Comparison of ENCODE assay signal across 8 mouse cellular contexts in the genomic region with DNA sequence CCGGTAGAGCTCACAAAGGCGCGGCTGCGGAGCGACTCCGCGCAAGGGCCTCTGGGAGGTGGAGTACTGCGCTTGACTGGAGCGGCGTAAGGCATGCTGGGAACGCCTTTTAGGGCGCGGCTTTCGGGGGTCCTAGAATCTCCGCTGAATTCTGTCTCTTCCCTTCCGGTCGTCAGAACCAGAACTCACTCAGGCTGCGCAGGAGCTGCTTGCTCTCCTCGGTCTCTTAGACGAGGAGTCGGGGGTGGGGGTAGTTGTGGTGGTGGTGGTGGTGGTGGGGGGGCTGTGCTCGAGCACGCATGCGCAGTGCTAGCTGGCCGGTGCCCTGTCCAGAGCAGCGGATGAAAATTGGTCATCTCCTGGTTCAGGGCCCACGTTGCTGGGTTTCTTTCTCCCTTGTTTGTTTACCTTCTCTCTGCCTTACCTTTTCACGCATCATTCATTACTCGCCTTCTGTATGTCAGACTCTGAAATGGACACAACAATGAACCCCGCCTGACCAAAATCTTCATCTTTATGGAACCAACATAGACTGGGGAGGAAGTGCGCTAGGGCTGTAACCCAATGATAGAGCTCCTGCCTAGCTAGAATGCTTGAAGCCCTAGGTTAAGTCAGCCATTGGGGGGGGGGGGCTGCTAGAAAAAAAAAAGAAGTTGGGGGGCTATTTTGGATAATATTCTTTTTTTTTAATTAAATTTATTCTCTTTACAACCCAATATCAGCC. TPM values are rescaled to one million over a fixed set of nuclear protein-coding genes. Genes with fewer than 3 reads are reported as not detected.
DNase-seq lines count a peak whose midpoint lies in the region; ATAC-seq lines count a peak whose summit lies in the region.

A gene (minus strand): TSS at position 53 of the 724 bp plus-strand sequence.

- peaks cover 2% of the 10 kb centered on the region; the same call in 1 of the 2 replicates for H3K4me1 ChIP-seq in forebrain, embryonic 11.5 days (replicated peaks; ENCODE audit: control insufficient read depth, insufficient read depth, low read length)
- H3K4me1 ChIP-seq in heart, embryonic 15.5 days (replicated peaks): peaks cover 11% of the 10 kb centered on the region
- peaks cover 14% of the 10 kb centered on the region for H3K4me1 ChIP-seq in liver, embryonic 13.5 days (replicated peaks)
- H3K4me1 ChIP-seq in stomach, embryonic 14.5 days (ENCODE audit: control insufficient read depth, insufficient read depth, low read length): 0 out of 2 replicates have a peak, but pooled peaks cover 7% of the 10 kb centered on the region

- DNase-seq in c-Kit-positive CD71-positive TER-119-positive erythroid progenitor cells, embryonic 14.5 days (ENCODE audit: low spot score): peak; percentile 77
- DNase-seq in forebrain, embryonic 11.5 days (ENCODE audit: low spot score): peak; percentile 88
- peak; percentile 88 for DNase-seq in kidney, postnatal 14 days
- DNase-seq in liver, embryonic 13.5 days: peak; percentile 76
- peak; percentile 67 to 74 for DNase-seq in natural killer cell, adult 2 months (ENCODE audit: low spot score in 2 of 2)

- 5% methylated on average over 30 of the region's 31 CpGs for WGBS in forebrain, embryonic 11.5 days
- WGBS in heart, embryonic 15.5 days: 4% methylated on average over 31 of the region's 31 CpGs
- 4% methylated on average over 31 of the region's 31 CpGs for WGBS in liver, embryonic 13.5 days (ENCODE audit: insufficient replicate concordance)
- WGBS in stomach, embryonic 14.5 days: 6% methylated on average over 31 of the region's 31 CpGs

- H3K4me2 ChIP-seq in forebrain, embryonic 11.5 days (ENCODE audit: low read depth, low read length, severe bottlenecking): peak within 1 kb of the TSS; percentile 65
- H3K4me2 ChIP-seq in heart, embryonic 15.5 days: peak within 1 kb of the TSS; percentile 69
- peak within 1 kb of the TSS; percentile 79 for H3K4me2 ChIP-seq in liver, embryonic 13.5 days
- peak within 1 kb of the TSS; percentile 69 for H3K4me2 ChIP-seq in stomach, embryonic 14.5 days (replicated peaks; ENCODE audit: low read depth, low read length)

- peak within 1 kb of the TSS; percentile 57 for H3K9ac ChIP-seq in forebrain, embryonic 11.5 days (ENCODE audit: low read length)
- peak within 1 kb of the TSS; percentile 74 for H3K9ac ChIP-seq in heart, embryonic 15.5 days
- peak within 1 kb of the TSS; percentile 76 for H3K9ac ChIP-seq in liver, embryonic 13.5 days
- H3K9ac ChIP-seq in stomach, embryonic 14.5 days (replicated peaks; ENCODE audit: low read depth, low read length): peak within 1 kb of the TSS; percentile 71

- no peaks in the 10 kb centered on the region for H3K9me3 ChIP-seq in forebrain, embryonic 11.5 days (ENCODE audit: control insufficient read depth, low read length)
- H3K9me3 ChIP-seq in heart, embryonic 15.5 days (replicated peaks): no peaks in the 10 kb centered on the region
- H3K9me3 ChIP-seq in liver, embryonic 13.5 days (replicated peaks): no peaks in the 10 kb centered on the region
- no peaks in the 10 kb centered on the region for H3K9me3 ChIP-seq in stomach, embryonic 14.5 days (ENCODE audit: control insufficient read depth, low read depth, low read length)

- H3K36me3 ChIP-seq in forebrain, embryonic 11.5 days (ENCODE audit: control insufficient read depth, insufficient read depth, low read length): no peaks in the 10 kb centered on the region
- H3K36me3 ChIP-seq in heart, embryonic 15.5 days: peaks cover 7% of the 10 kb centered on the region; the same call in 1 of the 2 replicates
- H3K36me3 ChIP-seq in liver, embryonic 13.5 days: no peaks in the 10 kb centered on the region
- no peaks in the 10 kb centered on the region; the same call in 1 of the 2 replicates for H3K36me3 ChIP-seq in stomach, embryonic 14.5 days (ENCODE audit: control insufficient read depth, insufficient read depth, low read length)

- H3K27me3 ChIP-seq in forebrain, embryonic 11.5 days (ENCODE audit: control insufficient read depth, insufficient read depth, low read length): no peaks in the 10 kb centered on the region
- no peaks in the 10 kb centered on the region for H3K27me3 ChIP-seq in heart, embryonic 15.5 days
- no peaks in the 10 kb centered on the region for H3K27me3 ChIP-seq in liver, embryonic 13.5 days
- H3K27me3 ChIP-seq in stomach, embryonic 14.5 days (ENCODE audit: control insufficient read depth, insufficient read depth, low read length): no peaks in the 10 kb centered on the region

- peak; percentile 85 for ATAC-seq in CD4-positive, CD25-positive, alpha-beta regulatory T cell, adult 4 months
- peak; percentile 93 for ATAC-seq in forebrain, embryonic 11.5 days (replicated peaks; ENCODE audit: low FRiP score)
- ATAC-seq in heart, embryonic 15.5 days (replicated peaks; ENCODE audit: insufficient number of reproducible peaks, insufficient read depth, low FRiP score, low read depth): peak; percentile 90
- peak; percentile 93 for ATAC-seq in liver, embryonic 13.5 days (ENCODE audit: low read depth)
- peak; percentile 92 for ATAC-seq in stomach, embryonic 14.5 days (ENCODE audit: insufficient number of reproducible peaks, insufficient read depth, low FRiP score, low read depth)

- H3K27ac ChIP-seq in forebrain, embryonic 11.5 days (ENCODE audit: low read depth, low read length): peak within 1 kb of the TSS; percentile 65
- peak within 1 kb of the TSS; percentile 79 for H3K27ac ChIP-seq in heart, embryonic 15.5 days
- peak within 1 kb of the TSS; percentile 60 for H3K27ac ChIP-seq in liver, embryonic 13.5 days
- peak within 1 kb of the TSS; percentile 70 for H3K27ac ChIP-seq in stomach, embryonic 14.5 days (ENCODE audit: low read length)

- peak within 1 kb of the TSS; percentile 37 for H3K4me3 ChIP-seq in forebrain, embryonic 11.5 days (ENCODE audit: low read depth, low read length)
- H3K4me3 ChIP-seq in heart, embryonic 15.5 days: peak within 1 kb of the TSS; percentile 65
- H3K4me3 ChIP-seq in liver, embryonic 13.5 days (replicated peaks): peak within 1 kb of the TSS; percentile 68
- H3K4me3 ChIP-seq in stomach, embryonic 14.5 days (ENCODE audit: low read depth, low read length): peak within 1 kb of the TSS; percentile 55

RNA-seq across cellular contexts. Expression of the gene that starts here (rescaled TPM):
- polyA plus RNA-seq in CD4-positive, CD25-positive, alpha-beta regulatory T cell, adult 4 months (2017; shearing (Covaris generic)): 1 to 10 TPM in 1 of 2 experiments, under 1 TPM in 1; 0.94 to 1.4 TPM
- 5.9 and 6.6 TPM in 2 replicates for polyA plus RNA-seq in forebrain, embryonic 11.5 days (2014; fragmentation: Nextera tagmentation; extraction: Ambion mirVana)
- 3.6 and 4.4 TPM in 2 replicates for polyA plus RNA-seq in heart, embryonic 15.5 days (2015; fragmentation: Nextera tagmentation; extraction: Ambion mirVana)
- 1.1 and 1.3 TPM in 2 replicates for polyA plus RNA-seq in liver, embryonic 13.5 days (2015; fragmentation: Nextera tagmentation; extraction: Ambion mirVana)
- 5.2 and 5.8 TPM in 2 replicates for polyA plus RNA-seq in stomach, embryonic 14.5 days (2014; fragmentation: Nextera tagmentation; extraction: Ambion mirVana)

Comparison
In these comparisons a context has a peak if more than half of its experiments do, and no peak if none do; other contexts are left out.
1. Peak in every context shown above with its lines: DNase-seq, ATAC-seq, H3K4me3 ChIP-seq and H3K27ac ChIP-seq.